27 mouse cellular contexts compared by ENCODE assay signal in genomic region chr13:92588704-92589103, GRCm38 (mm10). TPM values are rescaled to one million over a fixed set of nuclear protein-coding genes. Genes with fewer than 3 reads are reported as not detected.
DNase-seq lines count a peak whose midpoint lies in the region; ATAC-seq and TF ChIP-seq lines count a peak whose summit lies in the region.
"Had no signal": no experiment of that assay in that cellular context is flagged by ENCODE, and none has a peak within 500 bp of the region (broad histone marks: within the 10 kb centered on the region; RNA-seq: fewer than 3 reads in every experiment).

No protein-coding gene starts in this region.

- 62% methylated on average over 3 of the region's 3 CpGs for WGBS in liver, embryonic 11.5 days
- 23% methylated on average over 3 of the region's 3 CpGs for WGBS in intestine, postnatal 0 days

- no peak for DNase-seq in liver, embryonic 11.5 days (ENCODE audit: low spot score)
- DNase-seq in liver: no peak
- peak; percentile 8 for DNase-seq in testis, postnatal 10 days (ENCODE audit: low spot score)
- DNase-seq in testis, postnatal 14 days (ENCODE audit: low spot score): no peak
- no peak for DNase-seq in frontal cortex, postnatal 14 days (ENCODE audit: low spot score in 2 of 2)
- no peak for DNase-seq in adrenal gland, postnatal 4 days (ENCODE audit: low spot score in 2 of 2)
- DNase-seq: B cell, adult 2 months; gastrocnemius, adult 2 months; heart, postnatal 36 days; right cerebral cortex, postnatal 14 days; spleen, adult 18-20 months; thymus, postnatal 14 days had no signal

- no peaks in the 10 kb centered on the region for H3K36me3 ChIP-seq in liver, embryonic 11.5 days (ENCODE audit: control insufficient read depth, insufficient read depth, low read length)
- H3K36me3 ChIP-seq in intestine, postnatal 0 days (ENCODE audit: control insufficient read depth, insufficient read depth): no peaks in the 10 kb centered on the region
- H3K36me3 ChIP-seq: embryonic facial prominence, embryonic 12.5 days; forebrain, embryonic 12.5 days; G1E; heart, embryonic 15.5 days; hindbrain, embryonic 13.5 days; limb, embryonic 12.5 days had no signal

- H3K9me3 ChIP-seq in liver, embryonic 11.5 days (ENCODE audit: control insufficient read depth, low read length): no peaks in the 10 kb centered on the region
- no peaks in the 10 kb centered on the region for H3K9me3 ChIP-seq in intestine, postnatal 0 days (ENCODE audit: control insufficient read depth)
- H3K9me3 ChIP-seq: embryonic facial prominence, embryonic 12.5 days; forebrain, embryonic 12.5 days; G1E; heart, embryonic 15.5 days; hindbrain, embryonic 13.5 days; limb, embryonic 12.5 days had no signal

- TF ChIP-seq CTCF in intestine, postnatal 0 days (IDR thresholded peaks at IDR 0.05; ENCODE audit: low read depth): no peak

- H3K27ac ChIP-seq in liver, embryonic 11.5 days (ENCODE audit: low read depth, low read length): no peak overlapping the region; the same call in none of the 2 replicates
- no peak overlapping the region for H3K27ac ChIP-seq in intestine, postnatal 0 days (ENCODE audit: low read depth, low read length)
- H3K27ac ChIP-seq: embryonic facial prominence, embryonic 12.5 days; forebrain, embryonic 12.5 days; gastrocnemius, adult 2 months; heart, embryonic 15.5 days; hindbrain, embryonic 13.5 days; limb, embryonic 12.5 days had no signal

- ATAC-seq in liver, embryonic 11.5 days (replicated peaks; ENCODE audit: low FRiP score): no peak
- ATAC-seq in intestine, postnatal 0 days: peak; percentile 49

- H3K9ac ChIP-seq in liver, embryonic 11.5 days (ENCODE audit: low read depth, low read length): peak overlapping the region; percentile 44; the same call in 1 of the 2 replicates
- no peak overlapping the region for H3K9ac ChIP-seq in intestine, postnatal 0 days (ENCODE audit: low read depth, low read length)
- H3K9ac ChIP-seq: embryonic facial prominence, embryonic 12.5 days; forebrain, embryonic 12.5 days; heart, embryonic 15.5 days; hindbrain, embryonic 13.5 days; limb, embryonic 12.5 days had no signal

- H3K4me2 ChIP-seq in liver, embryonic 11.5 days: no peak overlapping the region
- no peak overlapping the region for H3K4me2 ChIP-seq in intestine, postnatal 0 days (replicated peaks; ENCODE audit: low read depth)
- H3K4me2 ChIP-seq: embryonic facial prominence, embryonic 12.5 days; forebrain, embryonic 12.5 days; heart, embryonic 15.5 days; hindbrain, embryonic 13.5 days; limb, embryonic 12.5 days had no signal

- no peaks in the 10 kb centered on the region for H3K27me3 ChIP-seq in liver, embryonic 11.5 days (replicated peaks; ENCODE audit: control insufficient read depth, insufficient read depth, low read length)
- H3K27me3 ChIP-seq in intestine, postnatal 0 days (replicated peaks; ENCODE audit: control insufficient read depth, insufficient read depth, low read length): no peaks in the 10 kb centered on the region
- H3K27me3 ChIP-seq: CH12.LX; embryonic facial prominence, embryonic 12.5 days; forebrain, embryonic 12.5 days; hindbrain, embryonic 13.5 days; limb, embryonic 12.5 days had no signal

- peaks cover 30% of the 10 kb centered on the region for H3K4me1 ChIP-seq in liver, embryonic 11.5 days (replicated peaks; ENCODE audit: control insufficient read depth, insufficient read depth, low read length)
- H3K4me1 ChIP-seq in intestine, postnatal 0 days (replicated peaks; ENCODE audit: control insufficient read depth, insufficient read depth, low read length): no peaks in the 10 kb centered on the region
- H3K4me1 ChIP-seq: embryonic facial prominence, embryonic 12.5 days had no signal

- no peak overlapping the region for H3K4me3 ChIP-seq in liver, embryonic 11.5 days (ENCODE audit: low read depth, low read length)
- H3K4me3 ChIP-seq in intestine, postnatal 0 days (ENCODE audit: low read depth, low read length): no peak overlapping the region
- H3K4me3 ChIP-seq: embryonic facial prominence, embryonic 12.5 days; erythroblast, embryonic 14.5 days; forebrain, embryonic 12.5 days; gastrocnemius, adult 2 months; heart, embryonic 15.5 days; hindbrain, embryonic 13.5 days; limb, embryonic 12.5 days had no signal

RNA-seq across cellular contexts. Expression of gene Spz1, which starts 12.7 kb away (rescaled TPM):
- not detected in 2 replicates for polyA plus RNA-seq in liver, embryonic 11.5 days (2014; fragmentation: Nextera tagmentation; extraction: Ambion mirVana)
- polyA plus RNA-seq in intestine, postnatal 0 days (2015; fragmentation: Nextera tagmentation; extraction: Ambion mirVana): not detected in 2 replicates
- not detected for total RNA-seq in adrenal gland, postnatal 4 days (2021)
- total RNA-seq: adrenal gland, postnatal 10 days; CH12.LX; gastrocnemius, adult 2 months; heart, postnatal 36 days; layer of hippocampus, adult 18-20 months; layer of hippocampus, postnatal 25 days; midbrain, postnatal 0 days; neutrophil, adult 5-6 weeks had no signal
- polyA plus RNA-seq: cerebellum, adult 2 months; embryonic facial prominence, embryonic 12.5 days; erythroblast, embryonic 14.5 days; forebrain, embryonic 12.5 days; G1E; heart, embryonic 15.5 days; hindbrain, embryonic 13.5 days; limb, embryonic 12.5 days; midbrain, postnatal 0 days had no signal

RNA-seq across cellular contexts. Expression of gene Serinc5, which starts 22.2 kb away (rescaled TPM):
- polyA plus RNA-seq in liver, embryonic 11.5 days (2014; fragmentation: Nextera tagmentation; extraction: Ambion mirVana): 27.5 and 30.3 TPM in 2 replicates
- 10.8 and 11.8 TPM in 2 replicates for polyA plus RNA-seq in intestine, postnatal 0 days (2015; fragmentation: Nextera tagmentation; extraction: Ambion mirVana)
- total RNA-seq in adrenal gland, postnatal 4 days (2021): 10 to 100 TPM; 64.1 to 69.0 TPM

RNA-seq across cellular contexts. Expression of gene Zfyve16, which starts 58.0 kb away (rescaled TPM):
- 6.6 TPM in 2 replicates for polyA plus RNA-seq in liver, embryonic 11.5 days (2014; fragmentation: Nextera tagmentation; extraction: Ambion mirVana)
- polyA plus RNA-seq in intestine, postnatal 0 days (2015; fragmentation: Nextera tagmentation; extraction: Ambion mirVana): 3.5 TPM in 2 replicates
- 10 to 100 TPM; 24.6 to 27.5 TPM for total RNA-seq in adrenal gland, postnatal 4 days (2021)
